Mouse (Mus musculus) heart, embryonic 16.5 days (tissue): Measurements from ENCODE around the gene Akr1a1. TPM values are rescaled to one million over a fixed set of nuclear protein-coding genes. Genes with fewer than 3 reads are reported as not detected.
"Not testable (repeated sequence)": the region's sequence is repeated elsewhere in the genome, so short reads cannot be mapped to it uniquely, and the experiment has no call there.

Experiments
- ATAC-seq: fragments of 200-750 bp; cut with Nextera tagmentation; replicated peaks from 2 replicates; pipeline ENCODE4 v1.8.0; 2017; ENCODE audit warnings: moderate number of reproducible peaks; ENCODE audit not compliant: insufficient read depth, low FRiP score; ENCODE audit errors: extremely low read depth
- H3K27ac ChIP-seq: fragments of 300-500 bp; sonication (generic); 2 replicates; pipeline ENCODE4 v1.5.1; 2014; ENCODE audit warnings: mild to moderate bottlenecking, low read length, control low read depth, moderate library complexity
- H3K27me3 ChIP-seq: fragments of 300-500 bp; sonication (generic); 2 replicates; pipeline ENCODE4 v1.6.1; 2014; ENCODE audit warnings: low read length, mixed read lengths; ENCODE audit not compliant: control insufficient read depth, insufficient read depth
- H3K36me3 ChIP-seq: fragments of 300-500 bp; sonication (generic); 2 replicates; pipeline ENCODE4 v1.6.1; 2014; ENCODE audit not compliant: control insufficient read depth, insufficient read depth
- H3K4me1 ChIP-seq: fragments of 300-500 bp; sonication (generic); 2 replicates; pipeline ENCODE4 v1.6.1; 2014; ENCODE audit warnings: low read length, mixed read lengths; ENCODE audit not compliant: control insufficient read depth, insufficient read depth
- H3K4me2 ChIP-seq: fragments of 300-500 bp; sonication (generic); 2 replicates; pipeline ENCODE4 v1.6.1; 2014; ENCODE audit warnings: low read depth, mild to moderate bottlenecking, control low read depth, low read length
- H3K4me3 ChIP-seq: fragments of 300-500 bp; sonication (generic); 2 replicates; pipeline ENCODE4 v1.5.1; 2014; ENCODE audit warnings: mild to moderate bottlenecking, control low read depth, low read length
- H3K9ac ChIP-seq: fragments of 300-500 bp; sonication (generic); 2 replicates; pipeline ENCODE4 v1.6.1; 2014; ENCODE audit warnings: low read length, control low read depth
- H3K9me3 ChIP-seq: fragments of 300-500 bp; sonication (generic); replicated peaks from 2 replicates; pipeline ENCODE4 v1.6.1; 2016; ENCODE audit warnings: low read length; ENCODE audit not compliant: control insufficient read depth
- WGBS: fragments of 180-500 bp; shearing (Covaris S2); extraction: QIAGEN DNeasy Blood & Tissue Kit; methylation state at CpG from one replicate; pipeline ENCODE4 v1.1.7; 2014; 5-methylcytosine and 5-hydroxymethylcytosine counted together
- polyA plus RNA-seq: library from polyadenylated mRNA; unstranded; fragments of >200 nt; fragmentation: Nextera tagmentation; extraction: Ambion mirVana; gene quantifications from 2 replicates; pipeline ENCODE4 v1.2.1, GENCODE M21; 2015

The Akr1a1 gene
- polyA plus RNA-seq, 1 experiment from 2014 or later: 585 TPM

GRCm38 (mm10) chr4:116666625-116667024, 15.1 kb upstream of the Akr1a1 start:
- no peaks in the 10 kb centered on the region for H3K4me1 ChIP-seq
- 43% methylated on average over 4 of the region's 4 CpGs for WGBS

DNA sequence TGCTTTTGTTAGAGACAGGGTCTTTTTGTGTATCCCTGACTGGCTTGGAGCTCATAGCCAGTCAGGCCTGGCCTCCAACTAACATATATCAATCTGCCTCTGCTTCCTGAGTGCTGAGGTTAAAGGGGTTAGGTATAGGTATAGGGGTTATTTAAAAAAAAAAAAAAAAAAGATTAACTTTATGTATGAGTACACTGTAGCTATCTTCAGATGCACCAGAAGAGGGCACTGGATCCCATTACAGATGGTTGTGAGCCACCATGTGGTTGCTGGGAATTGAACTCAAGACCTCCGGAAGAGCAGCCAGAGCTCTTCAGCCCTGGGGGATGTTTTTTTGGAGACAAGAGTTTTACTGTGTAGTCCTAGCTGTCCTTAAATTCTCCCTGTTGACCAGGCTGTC, 10.5 kb upstream of the Akr1a1 start:
- Histone ChIP-seq H3K4me3 (no peak overlapping the region), H3K27me3 (no peaks in the 10 kb centered on the region), H3K27ac (no peak overlapping the region), H3K9me3 (no peaks in the 10 kb centered on the region), H3K4me2 (no peak overlapping the region), H3K9ac (no peak overlapping the region), H3K36me3 (no peaks in the 10 kb centered on the region), H3K4me1 (no peaks in the 10 kb centered on the region)
- ATAC-seq: no peak
- WGBS: 91% methylated on average over 1 of the region's 1 CpGs

More at GRCm38 (mm10) chr4:116666625-116667024, 15.1 kb upstream of the Akr1a1 start:
- no peak for ATAC-seq
- H3K27ac ChIP-seq: no peak overlapping the region
- H3K4me2 ChIP-seq: no peak overlapping the region
- H3K4me3 ChIP-seq: no peak overlapping the region
- H3K9ac ChIP-seq: no peak overlapping the region
- no peaks in the 10 kb centered on the region for H3K36me3 ChIP-seq
- H3K27me3 ChIP-seq: no peaks in the 10 kb centered on the region
- no peaks in the 10 kb centered on the region for H3K9me3 ChIP-seq

DNA sequence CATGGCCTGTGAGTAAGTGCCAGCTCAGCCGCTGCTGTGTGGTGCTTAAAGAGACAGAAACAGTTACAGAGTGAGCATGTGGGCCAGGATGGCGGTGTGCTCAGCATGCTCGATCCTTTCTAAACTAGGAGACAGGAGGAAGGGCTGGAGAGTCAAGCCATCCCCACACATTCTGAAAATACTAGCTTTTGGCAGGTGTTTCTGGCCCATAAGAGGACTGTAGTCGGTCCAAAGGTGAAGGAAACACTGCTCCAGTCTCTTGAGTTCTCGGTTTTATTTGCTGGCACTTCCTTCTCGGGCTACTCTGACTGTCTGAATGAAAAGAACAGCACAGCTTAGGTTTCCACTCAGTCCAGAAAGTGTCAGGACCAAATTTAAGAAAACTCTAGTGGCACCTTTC, 9.3 kb upstream of the Akr1a1 start:
- Histone ChIP-seq H3K4me1 (no peaks in the 10 kb centered on the region), H3K27ac (no peak overlapping the region), H3K27me3 (no peaks in the 10 kb centered on the region), H3K36me3 (no peaks in the 10 kb centered on the region), H3K4me2 (no peak overlapping the region), H3K9me3 (no peaks in the 10 kb centered on the region), H3K9ac (no peak overlapping the region), H3K4me3 (no peak overlapping the region)
- WGBS: 68% methylated on average over 6 of the region's 6 CpGs
- ATAC-seq: no peak

DNA sequence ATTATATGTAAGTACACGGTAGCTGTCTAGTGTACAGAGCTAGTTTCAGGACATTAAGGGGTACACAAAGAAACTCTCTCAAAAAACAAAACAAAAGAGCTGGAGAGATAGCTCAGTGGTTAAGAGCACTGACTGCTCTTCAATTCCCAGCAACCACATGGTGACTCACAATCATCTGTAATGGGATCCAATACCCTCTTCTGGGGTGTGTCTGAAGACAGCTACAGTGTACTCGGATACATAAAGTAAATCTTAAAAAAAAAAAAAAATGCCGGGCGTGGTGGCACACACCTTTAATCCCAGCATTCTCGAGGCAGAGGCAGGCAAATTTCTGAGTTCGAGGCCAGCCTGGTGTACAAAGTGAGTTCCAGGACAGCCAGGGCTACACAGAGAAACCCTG, 8.4 kb upstream of the Akr1a1 start:
- H3K9me3 ChIP-seq, H3K4me1 ChIP-seq, H3K4me3 ChIP-seq, H3K36me3 ChIP-seq, H3K4me2 ChIP-seq, H3K9ac ChIP-seq, H3K27me3 ChIP-seq, ATAC-seq, H3K27ac ChIP-seq: not testable (repeated sequence)
- WGBS: 81% methylated on average over 6 of the region's 6 CpGs

DNA sequence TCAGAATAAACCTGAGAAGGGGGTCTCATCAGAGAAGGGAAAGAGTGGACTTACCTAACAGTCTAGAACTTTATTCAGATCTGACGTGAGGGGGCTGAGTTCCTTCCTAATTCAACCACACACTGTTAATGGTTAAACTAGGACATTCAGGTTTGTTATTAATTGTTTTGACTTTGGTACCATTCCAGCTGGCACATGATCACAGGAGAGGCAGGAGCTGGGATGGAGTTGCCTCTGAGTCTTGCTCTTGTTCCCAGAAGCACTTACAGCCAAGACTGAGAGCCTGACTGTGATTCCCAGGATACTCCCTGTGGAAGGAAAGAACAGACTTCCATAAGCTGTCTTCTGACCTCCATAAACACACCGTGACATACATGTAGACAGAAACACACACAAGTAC, 8.0 kb upstream of the Akr1a1 start:
- Histone ChIP-seq H3K9me3 (no peaks in the 10 kb centered on the region), H3K4me3 (no peak overlapping the region), H3K9ac (no peak overlapping the region), H3K27ac (no peak overlapping the region), H3K4me1 (no peaks in the 10 kb centered on the region), H3K27me3 (no peaks in the 10 kb centered on the region), H3K36me3 (no peaks in the 10 kb centered on the region), H3K4me2 (no peak overlapping the region)
- no peak for ATAC-seq
- 49% methylated on average over 2 of the region's 2 CpGs for WGBS

GRCm38 (mm10) chr4:116657971-116658370, 6.5 kb upstream of the Akr1a1 start:
- Histone ChIP-seq H3K27ac (no peak overlapping the region), H3K36me3 (no peaks in the 10 kb centered on the region), H3K4me1 (no peaks in the 10 kb centered on the region), H3K4me2 (no peak overlapping the region), H3K4me3 (no peak overlapping the region), H3K9ac (no peak overlapping the region), H3K27me3 (no peaks in the 10 kb centered on the region), H3K9me3 (no peaks in the 10 kb centered on the region)
- ATAC-seq: no peak
- 41% methylated on average over 3 of the region's 3 CpGs for WGBS

DNA sequence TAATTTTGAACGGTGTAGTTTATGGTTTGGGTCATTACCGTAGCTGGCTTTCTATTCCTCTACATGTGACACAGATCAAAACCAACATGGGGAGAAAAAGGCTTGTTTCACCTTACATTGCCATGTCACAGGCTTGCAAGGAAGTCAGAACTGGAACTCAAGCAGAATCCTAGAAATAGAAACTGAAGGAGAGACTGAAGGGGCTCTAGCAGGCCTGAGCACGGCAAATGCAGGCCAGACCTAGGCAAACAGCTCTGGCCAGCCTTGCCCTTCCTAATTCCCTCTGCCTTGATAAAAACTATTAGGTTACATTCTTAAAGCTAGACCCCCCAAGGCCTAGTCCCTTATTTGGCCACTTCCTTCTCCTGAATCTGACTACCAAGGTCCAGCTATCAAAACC, 4.2 kb upstream of the Akr1a1 start:
- no peak overlapping the region for H3K4me2 ChIP-seq
- H3K4me3 ChIP-seq: no peak overlapping the region
- no peaks in the 10 kb centered on the region for H3K36me3 ChIP-seq
- no peaks in the 10 kb centered on the region for H3K9me3 ChIP-seq
- no peak overlapping the region for H3K27ac ChIP-seq
- 57% methylated on average over 3 of the region's 3 CpGs for WGBS
- H3K27me3 ChIP-seq: no peaks in the 10 kb centered on the region
- H3K9ac ChIP-seq: no peak overlapping the region
- peaks cover 3% of the 10 kb centered on the region for H3K4me1 ChIP-seq
- no peak for ATAC-seq

- 33% methylated on average over 2 of the region's 2 CpGs for WGBS
- Histone ChIP-seq H3K36me3 (no peaks in the 10 kb centered on the region), H3K4me3 (no peak overlapping the region), H3K9ac (no peak overlapping the region), H3K4me2 (no peak overlapping the region), H3K27me3 (no peaks in the 10 kb centered on the region), H3K4me1 (peaks cover 6% of the 10 kb centered on the region), H3K9me3 (no peaks in the 10 kb centered on the region), H3K27ac (no peak overlapping the region)
- no peak for ATAC-seq
Measured at GRCm38 (mm10) chr4:116655100-116655499, 3.6 kb upstream of the Akr1a1 start.

- Histone ChIP-seq H3K4me2 (no peak overlapping the region), H3K4me1 (peaks cover 19% of the 10 kb centered on the region), H3K27ac (no peak overlapping the region), H3K4me3 (no peak overlapping the region), H3K36me3 (peaks cover 10% of the 10 kb centered on the region; the same call in 1 of the 2 replicates), H3K9ac (no peak overlapping the region), H3K9me3 (no peaks in the 10 kb centered on the region), H3K27me3 (no peaks in the 10 kb centered on the region)
- WGBS: 77% methylated on average over 6 of the region's 6 CpGs
- no peak for ATAC-seq
Measured at GRCm38 (mm10) chr4:116653228-116653627, 1.7 kb upstream of the Akr1a1 start.

- H3K27me3 ChIP-seq: no peaks in the 10 kb centered on the region
- peak overlapping the region; percentile 95 for H3K9ac ChIP-seq
- peak overlapping the region; percentile 83 for H3K4me2 ChIP-seq
- peaks cover 25% of the 10 kb centered on the region for H3K4me1 ChIP-seq
- WGBS: 12% methylated on average over 6 of the region's 6 CpGs
- peak overlapping the region; percentile 49; the same call in 1 of the 2 replicates for H3K27ac ChIP-seq
- H3K4me3 ChIP-seq: peak overlapping the region; percentile 92
- no peaks in the 10 kb centered on the region for H3K9me3 ChIP-seq
- H3K36me3 ChIP-seq: peaks cover 14% of the 10 kb centered on the region; the same call in 1 of the 2 replicates
- ATAC-seq: no peak; the same call in 1 of the 2 replicates
Measured at GRCm38 (mm10) chr4:116651797-116652135, 286 bp upstream of the Akr1a1 start.
